Mouse (Mus musculus) limb, embryonic 15.5 days (tissue): ENCODE results near the gene Gm20388. TPM values are rescaled to one million over a fixed set of nuclear protein-coding genes. Genes with fewer than 3 reads are reported as not detected.

Experiments
- ATAC-seq: fragments of 200-750 bp; cut with Nextera tagmentation; 2 replicates; pipeline ENCODE4 v1.8.0; 2017; ENCODE audit warnings: low read depth, moderate TSS enrichment; ENCODE audit not compliant: insufficient number of reproducible peaks, low FRiP score, low TSS enrichment
- H3K27ac ChIP-seq: fragments of 300-500 bp; sonication (generic); 2 replicates; pipeline ENCODE4 v1.5.1; 2015; ENCODE audit warnings: moderate library complexity, mild to moderate bottlenecking, inconsistent platforms
- H3K27me3 ChIP-seq: fragments of 300-500 bp; sonication (generic); 2 replicates; pipeline ENCODE4 v1.6.1; 2015; ENCODE audit warnings: inconsistent platforms
- H3K36me3 ChIP-seq: fragments of 300-500 bp; sonication (generic); 2 replicates; pipeline ENCODE4 v1.6.1; 2015; ENCODE audit warnings: inconsistent platforms
- H3K4me1 ChIP-seq: fragments of 300-500 bp; sonication (generic); 2 replicates; pipeline ENCODE4 v1.6.1; 2015; ENCODE audit warnings: inconsistent platforms
- H3K4me2 ChIP-seq: fragments of 300-500 bp; sonication (generic); 2 replicates; pipeline ENCODE4 v1.6.1; 2015; ENCODE audit warnings: mild to moderate bottlenecking, inconsistent platforms
- H3K4me3 ChIP-seq: fragments of 300-500 bp; sonication (generic); 2 replicates; pipeline ENCODE4 v1.5.1; 2015; ENCODE audit warnings: mild to moderate bottlenecking, inconsistent platforms
- H3K9ac ChIP-seq: fragments of 300-500 bp; sonication (generic); 2 replicates; pipeline ENCODE4 v1.6.1; 2015; ENCODE audit warnings: inconsistent platforms
- H3K9me3 ChIP-seq: fragments of 300-500 bp; sonication (generic); 2 replicates; pipeline ENCODE4 v1.6.1; 2016; ENCODE audit warnings: inconsistent platforms
- WGBS: fragments of 180-500 bp; shearing (Covaris S2); methylation state at CpG from one replicate; pipeline ENCODE4 v1.1.7; 2015; 5-methylcytosine and 5-hydroxymethylcytosine counted together
- polyA plus RNA-seq: library from polyadenylated mRNA; unstranded; fragments of >200 nt; fragmentation: Nextera tagmentation; extraction: Ambion mirVana; gene quantifications from 2 replicates; pipeline ENCODE4 v1.2.1, GENCODE M21; 2015

Gm20388 gene
- polyA plus RNA-seq, 1 experiment from 2014 or later, result 4.9 TPM

- H3K4me3 ChIP-seq, result no peak overlapping the region
- H3K36me3 ChIP-seq, result no peaks in the 10 kb centered on the region
- peaks cover 10% of the 10 kb centered on the region; the same call in 1 of the 2 replicates for H3K4me1 ChIP-seq
- peaks cover 8% of the 10 kb centered on the region; the same call in 1 of the 2 replicates for H3K27me3 ChIP-seq
- no peak overlapping the region for H3K27ac ChIP-seq
- H3K9me3 ChIP-seq, result no peaks in the 10 kb centered on the region
- no peak overlapping the region for H3K9ac ChIP-seq
- ATAC-seq, result no peak
- 48% methylated on average over 12 of the region's 12 CpGs for WGBS
- H3K4me2 ChIP-seq, result no peak overlapping the region
Observed at GRCm38 (mm10) chr8:122705901-122706561, 2795.4 kb downstream of the Gm20388 start.

DNA sequence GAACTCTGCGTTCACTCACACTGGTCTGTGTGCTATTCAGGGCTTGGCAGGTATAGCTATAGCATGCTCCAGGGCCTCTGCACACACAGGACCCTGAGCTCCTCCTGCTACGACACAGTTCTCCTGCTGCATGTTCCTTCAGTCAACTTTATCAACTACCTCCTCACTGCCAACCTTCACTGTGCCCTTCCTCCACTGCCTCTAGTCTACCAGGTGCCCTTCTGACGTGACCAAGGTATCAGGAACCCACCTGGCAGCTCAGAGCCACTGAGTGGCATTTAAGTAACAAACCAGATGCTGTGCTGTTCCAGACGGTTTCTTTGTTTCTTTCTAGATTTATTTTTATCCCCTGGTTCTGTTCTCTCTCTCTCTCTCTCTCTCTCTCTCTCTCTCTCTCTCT lies 2796.5 kb downstream of the Gm20388 start:
- Histone ChIP-seq H3K27ac (no peak overlapping the region), H3K27me3 (peaks cover 4% of the 10 kb centered on the region; the same call in 1 of the 2 replicates)

GRCm38 (mm10) chr8:122709340-122710111 lies 2798.9 kb downstream of the Gm20388 start:
- no peaks in the 10 kb centered on the region for H3K9me3 ChIP-seq
- no peak overlapping the region for H3K9ac ChIP-seq
- no peaks in the 10 kb centered on the region for H3K36me3 ChIP-seq
- peaks cover 10% of the 10 kb centered on the region; the same call in 1 of the 2 replicates for H3K4me1 ChIP-seq
- no peak overlapping the region for H3K4me2 ChIP-seq
- no peak overlapping the region for H3K4me3 ChIP-seq
- H3K27ac ChIP-seq, result no peak overlapping the region
- ATAC-seq, result no peak
- peaks cover 3% of the 10 kb centered on the region; the same call in 1 of the 2 replicates for H3K27me3 ChIP-seq
- WGBS, result 31% methylated on average over 26 of the region's 26 CpGs

More for the DNA sequence above, 2796.5 kb downstream of the Gm20388 start:
- H3K4me2 ChIP-seq, result no peak overlapping the region
- H3K4me3 ChIP-seq, result no peak overlapping the region
- H3K9ac ChIP-seq, result no peak overlapping the region
- H3K9me3 ChIP-seq, result no peaks in the 10 kb centered on the region
- WGBS, result 49% methylated on average over 4 of the region's 4 CpGs
- ATAC-seq, result no peak
- peaks cover 10% of the 10 kb centered on the region; the same call in 1 of the 2 replicates for H3K4me1 ChIP-seq
- H3K36me3 ChIP-seq, result no peaks in the 10 kb centered on the region

DNA sequence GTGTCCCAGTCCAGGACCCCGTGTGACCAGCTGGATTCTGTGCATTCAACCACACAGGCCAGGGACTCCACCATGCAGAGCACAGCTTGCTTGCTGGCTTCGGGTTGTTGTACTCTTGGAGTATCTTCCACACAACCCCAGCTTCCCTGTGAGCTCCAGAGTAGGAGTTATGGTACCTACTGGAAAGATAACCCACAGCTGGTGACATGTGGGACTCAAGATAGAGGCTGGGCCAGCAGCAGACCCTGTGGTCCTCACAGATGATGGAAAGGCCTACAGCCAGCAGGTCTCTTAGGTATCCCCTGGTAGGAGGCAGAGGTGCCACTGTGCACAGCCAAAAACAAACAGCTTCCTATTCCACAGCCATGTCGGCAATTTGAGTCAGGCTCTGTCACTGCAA lies 2800.8 kb downstream of the Gm20388 start:
- H3K4me2 ChIP-seq, result no peak overlapping the region
- no peaks in the 10 kb centered on the region for H3K36me3 ChIP-seq
- H3K27me3 ChIP-seq, result peaks cover 3% of the 10 kb centered on the region; the same call in 1 of the 2 replicates
- H3K9ac ChIP-seq, result no peak overlapping the region
- WGBS, result 79% methylated on average over 3 of the region's 3 CpGs
- no peak overlapping the region for H3K27ac ChIP-seq
- peaks cover 10% of the 10 kb centered on the region; the same call in 1 of the 2 replicates for H3K4me1 ChIP-seq
- no peak overlapping the region for H3K4me3 ChIP-seq
- no peaks in the 10 kb centered on the region for H3K9me3 ChIP-seq
- no peak for ATAC-seq

GRCm38 (mm10) chr8:122711891-122712365 lies 2801.3 kb downstream of the Gm20388 start:
- 68% methylated on average over 11 of the region's 11 CpGs for WGBS
- ATAC-seq, result no peak
- no peak overlapping the region for H3K27ac ChIP-seq

DNA sequence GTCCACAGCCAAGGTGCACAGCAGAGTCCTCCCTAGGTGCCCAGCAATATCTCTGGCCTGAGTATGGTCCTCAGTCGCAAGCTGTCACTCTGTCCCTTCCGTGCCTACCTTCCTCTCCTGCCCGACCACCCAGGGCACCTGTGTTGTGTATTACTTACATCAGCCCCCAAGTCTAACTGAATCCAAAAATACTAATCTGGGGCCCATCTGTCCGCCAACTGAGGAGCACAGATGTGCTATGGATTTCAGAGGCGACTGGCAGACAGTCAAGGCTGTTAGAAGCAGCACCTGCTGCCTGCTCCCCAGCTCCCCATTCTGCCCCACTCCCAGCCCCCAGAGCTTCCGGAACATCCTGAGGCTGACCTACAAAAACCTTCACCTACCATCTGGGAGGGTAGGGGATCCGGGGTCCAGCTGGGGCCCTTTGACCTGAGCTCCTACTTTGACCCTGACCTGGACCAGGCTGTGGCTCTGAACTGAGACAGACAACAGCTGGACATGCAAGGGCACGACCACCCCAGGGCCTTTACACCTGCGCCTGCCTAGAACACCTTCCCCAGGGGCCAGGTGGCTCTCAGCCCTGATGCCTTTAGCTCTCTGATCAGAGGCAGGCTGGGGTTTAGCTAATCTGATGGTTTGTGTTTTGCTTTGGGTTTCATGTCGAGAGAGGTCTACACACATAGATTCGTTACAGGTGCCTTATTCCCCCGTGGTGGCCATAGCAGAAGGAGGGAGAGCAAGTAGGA lies 2801.9 kb downstream of the Gm20388 start:
- Histone ChIP-seq H3K9ac (no peak overlapping the region), H3K27ac (no peak overlapping the region), H3K27me3 (peaks cover 2% of the 10 kb centered on the region; the same call in 1 of the 2 replicates), H3K4me3 (no peak overlapping the region), H3K36me3 (no peaks in the 10 kb centered on the region), H3K4me1 (peaks cover 11% of the 10 kb centered on the region; the same call in 1 of the 2 replicates), H3K4me2 (no peak overlapping the region), H3K9me3 (no peaks in the 10 kb centered on the region)
- ATAC-seq, result no peak
- 66% methylated on average over 12 of the region's 12 CpGs for WGBS

More at GRCm38 (mm10) chr8:122711891-122712365, 2801.3 kb downstream of the Gm20388 start:
- Histone ChIP-seq H3K4me1 (peaks cover 11% of the 10 kb centered on the region; the same call in 1 of the 2 replicates), H3K36me3 (no peaks in the 10 kb centered on the region), H3K27me3 (peaks cover 3% of the 10 kb centered on the region; the same call in 1 of the 2 replicates), H3K4me2 (no peak overlapping the region), H3K9me3 (no peaks in the 10 kb centered on the region), H3K4me3 (no peak overlapping the region), H3K9ac (no peak overlapping the region)

GRCm38 (mm10) chr8:122713157-122713518 lies 2802.5 kb downstream of the Gm20388 start:
- no peaks in the 10 kb centered on the region for H3K9me3 ChIP-seq
- H3K4me3 ChIP-seq, result no peak overlapping the region
- H3K4me2 ChIP-seq, result no peak overlapping the region
- H3K4me1 ChIP-seq, result peaks cover 11% of the 10 kb centered on the region; the same call in 1 of the 2 replicates
- no peaks in the 10 kb centered on the region for H3K36me3 ChIP-seq
- no peak overlapping the region for H3K27ac ChIP-seq
- H3K27me3 ChIP-seq, result no peaks in the 10 kb centered on the region; the same call in 1 of the 2 replicates
- H3K9ac ChIP-seq, result no peak overlapping the region
- WGBS, result 86% methylated on average over 5 of the region's 5 CpGs
- ATAC-seq, result no peak

DNA sequence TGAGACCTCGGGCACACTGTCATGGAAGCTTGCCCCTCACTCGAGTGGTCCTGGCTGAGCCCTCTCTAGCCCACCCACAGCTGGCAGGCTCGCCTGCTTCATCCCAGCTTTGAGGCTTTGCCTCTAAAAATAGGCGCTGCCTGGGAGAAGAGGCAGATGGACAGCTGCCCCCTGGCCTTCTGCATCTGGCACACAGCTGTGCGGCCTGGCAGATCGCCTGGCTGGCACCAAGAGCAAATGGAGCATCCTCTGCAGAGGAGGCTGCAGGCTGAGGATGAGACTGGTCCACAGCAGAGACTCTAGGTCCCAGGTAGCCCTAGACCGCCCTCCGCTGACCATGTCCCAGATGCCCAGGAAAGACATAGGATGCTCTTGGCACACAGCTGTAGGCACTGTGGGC lies 2805.9 kb downstream of the Gm20388 start:
- ATAC-seq, result 0 out of 2 replicates have a peak, but pooled peaks have one; percentile 31
- Histone ChIP-seq H3K4me2 (no peak overlapping the region), H3K9ac (no peak overlapping the region), H3K4me1 (peaks cover 18% of the 10 kb centered on the region), H3K4me3 (no peak overlapping the region), H3K36me3 (no peaks in the 10 kb centered on the region), H3K27me3 (peaks cover 24% of the 10 kb centered on the region), H3K9me3 (no peaks in the 10 kb centered on the region), H3K27ac (no peak overlapping the region)
- 65% methylated on average over 8 of the region's 8 CpGs for WGBS

- H3K4me2 ChIP-seq, result no peak overlapping the region
- 75% methylated on average over 10 of the region's 10 CpGs for WGBS
- H3K36me3 ChIP-seq, result no peaks in the 10 kb centered on the region
- ATAC-seq, result no peak
- H3K9me3 ChIP-seq, result no peaks in the 10 kb centered on the region
- peaks cover 18% of the 10 kb centered on the region for H3K4me1 ChIP-seq
- no peak overlapping the region for H3K4me3 ChIP-seq
- no peak overlapping the region for H3K27ac ChIP-seq
- H3K27me3 ChIP-seq, result peaks cover 28% of the 10 kb centered on the region
- H3K9ac ChIP-seq, result no peak overlapping the region
Observed at GRCm38 (mm10) chr8:122717869-122718509, 2807.3 kb downstream of the Gm20388 start.

DNA sequence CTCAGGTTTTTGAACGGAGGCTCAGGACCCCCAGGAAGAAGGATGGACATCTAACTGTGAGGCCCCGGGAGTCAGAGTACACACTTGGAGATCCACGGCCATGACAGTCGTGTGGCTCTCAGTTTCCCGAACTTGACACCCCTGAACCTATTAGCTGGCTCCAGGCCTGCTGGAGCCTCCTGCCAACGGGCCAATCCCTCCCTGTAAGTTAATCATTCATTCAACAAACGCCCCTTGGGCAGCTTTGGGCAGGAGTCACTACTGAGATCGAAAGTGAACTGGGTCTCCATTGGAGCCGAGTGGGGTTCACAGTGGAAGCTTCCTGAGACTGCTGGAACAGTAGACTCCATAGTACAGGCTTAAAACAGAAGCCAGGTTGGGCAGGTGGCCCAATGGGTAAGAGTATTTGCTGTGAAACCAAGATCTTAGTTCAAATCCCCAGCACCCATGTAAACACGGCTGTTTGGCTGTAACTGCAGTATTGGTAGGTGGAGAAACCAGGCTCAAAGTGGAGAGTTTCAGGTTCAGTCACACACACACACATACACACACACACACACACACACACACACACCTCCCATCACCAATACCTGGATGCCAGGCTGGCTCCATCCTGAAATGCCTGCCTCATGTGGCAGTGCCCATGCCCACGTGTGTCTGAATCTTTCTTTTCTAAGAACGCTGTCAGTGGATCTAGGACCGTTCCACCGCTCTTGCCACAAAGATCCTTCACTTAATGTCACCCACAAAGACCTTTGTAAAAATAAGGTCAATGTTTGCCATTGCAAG lies 2808.3 kb downstream of the Gm20388 start:
- 78% methylated on average over 14 of the region's 14 CpGs for WGBS
- H3K9ac ChIP-seq, result no peak overlapping the region
- ATAC-seq, result no peak
- H3K4me3 ChIP-seq, result no peak overlapping the region
- H3K27ac ChIP-seq, result no peak overlapping the region
- H3K4me2 ChIP-seq, result no peak overlapping the region
- H3K36me3 ChIP-seq, result no peaks in the 10 kb centered on the region
- no peaks in the 10 kb centered on the region for H3K9me3 ChIP-seq
- H3K27me3 ChIP-seq, result peaks cover 28% of the 10 kb centered on the region
- peaks cover 18% of the 10 kb centered on the region for H3K4me1 ChIP-seq
